Mouse (Mus musculus) thymus, adult 2 months (tissue): ENCODE results near the gene Wasf3. TPM values are rescaled to one million over a fixed set of nuclear protein-coding genes. Genes with fewer than 3 reads are reported as not detected.

Source experiments
- DNase-seq: peaks from one replicate; pipeline ENCODE4 v3.0.0; 2021
- H3K27ac ChIP-seq: fragments of 200-500 bp; 2 replicates; pipeline ENCODE4 v1.5.1; 2012; ENCODE audit warnings: low read length, control low read depth; ENCODE audit not compliant: control insufficient read depth, insufficient read depth
- H3K27me3 ChIP-seq: fragments of 200-500 bp; 2 replicates; pipeline ENCODE4 v1.6.1; 2012; ENCODE audit warnings: mild to moderate bottlenecking, low read length, moderate library complexity, mixed read lengths; ENCODE audit not compliant: control insufficient read depth, insufficient read depth
- H3K36me3 ChIP-seq: fragments of 200-500 bp; 2 replicates; pipeline ENCODE4 v1.6.1; 2012; ENCODE audit warnings: mild to moderate bottlenecking, low read length, moderate library complexity; ENCODE audit not compliant: control insufficient read depth, insufficient read depth
- H3K4me1 ChIP-seq: fragments of 200-500 bp; replicated peaks from 2 replicates; pipeline ENCODE4 v1.6.1; 2012; ENCODE audit warnings: low read length; ENCODE audit not compliant: control insufficient read depth, insufficient read depth
- H3K4me3 ChIP-seq: fragments of 200-500 bp; 2 replicates; pipeline ENCODE4 v1.5.1; 2012; ENCODE audit warnings: mild to moderate bottlenecking, low read length, control low read depth, moderate library complexity; ENCODE audit not compliant: control insufficient read depth, insufficient read depth
- CTCF ChIP-seq: fragments of 200-500 bp; IDR thresholded peaks from 2 replicates; pipeline ENCODE4 v1.5.1; 2012; ENCODE audit warnings: mild to moderate bottlenecking, control low read depth, low read length, moderate library complexity, borderline replicate concordance; ENCODE audit not compliant: control insufficient read depth, poor library complexity, insufficient read depth; ENCODE audit errors: extremely low read depth
- POLR2A ChIP-seq: fragments of 200-500 bp; IDR thresholded peaks from 2 replicates; pipeline ENCODE4 v1.6.1; 2012; ENCODE audit warnings: mild to moderate bottlenecking, low read length, control low read depth, moderate library complexity; ENCODE audit not compliant: control insufficient read depth, poor library complexity, insufficient read depth; ENCODE audit errors: extremely low read depth
- WGBS: fragments of 180-500 bp; shearing (Covaris S2); methylation state at CpG from one replicate; pipeline ENCODE4 v1.1.7; 2018; 5-methylcytosine and 5-hydroxymethylcytosine counted together
- polyA plus RNA-seq: library from polyadenylated mRNA; depleted of rRNA; stranded (reverse); fragments of >200 nt; gene quantifications from 2 replicates; pipeline ENCODE4 v1.2.3, GENCODE M21; 2012

Wasf3 gene
- polyA plus RNA-seq, 1 experiment, result 0.97 TPM

DNA sequence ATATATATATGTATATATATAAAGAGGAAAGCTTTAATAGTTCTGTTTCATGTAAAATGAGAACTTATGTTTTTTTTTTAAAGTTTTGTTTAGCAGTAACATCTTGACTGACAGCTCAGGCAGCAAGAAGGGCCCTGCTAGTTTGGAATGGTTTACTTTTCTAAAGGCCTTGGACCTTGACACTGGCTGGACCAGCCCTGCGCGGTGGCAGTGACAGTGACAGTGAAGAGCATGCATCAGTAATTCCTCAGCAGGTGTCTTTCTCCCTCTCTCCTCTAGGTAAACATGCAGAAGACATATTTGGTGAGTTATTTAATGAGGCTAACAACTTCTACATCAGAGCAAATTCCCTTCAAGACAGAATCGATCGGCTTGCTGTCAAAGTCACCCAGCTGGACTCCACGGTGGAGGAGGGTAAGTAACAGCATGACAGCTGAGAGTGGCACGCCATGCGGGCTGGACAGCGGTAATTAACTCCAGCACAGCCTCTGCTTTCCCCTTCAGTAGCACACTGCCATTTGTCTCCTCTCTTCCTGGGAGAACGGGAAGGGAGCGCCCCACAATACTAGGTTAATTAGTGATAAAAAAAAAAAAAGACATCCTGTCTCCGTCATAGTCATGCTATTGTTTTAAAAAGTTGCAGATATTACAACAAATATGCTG, 66.9 kb downstream of the Wasf3 start:
- no peaks in the 10 kb centered on the region for H3K27me3 ChIP-seq
- no peak for DNase-seq
- TF ChIP-seq POLR2A, result no peak
- no peak for TF ChIP-seq CTCF
- no peak overlapping the region for H3K4me3 ChIP-seq
- WGBS, result 90% methylated on average over 11 of the region's 11 CpGs
- H3K36me3 ChIP-seq, result no peaks in the 10 kb centered on the region
- H3K27ac ChIP-seq, result no peak overlapping the region
- no peaks in the 10 kb centered on the region for H3K4me1 ChIP-seq

DNA sequence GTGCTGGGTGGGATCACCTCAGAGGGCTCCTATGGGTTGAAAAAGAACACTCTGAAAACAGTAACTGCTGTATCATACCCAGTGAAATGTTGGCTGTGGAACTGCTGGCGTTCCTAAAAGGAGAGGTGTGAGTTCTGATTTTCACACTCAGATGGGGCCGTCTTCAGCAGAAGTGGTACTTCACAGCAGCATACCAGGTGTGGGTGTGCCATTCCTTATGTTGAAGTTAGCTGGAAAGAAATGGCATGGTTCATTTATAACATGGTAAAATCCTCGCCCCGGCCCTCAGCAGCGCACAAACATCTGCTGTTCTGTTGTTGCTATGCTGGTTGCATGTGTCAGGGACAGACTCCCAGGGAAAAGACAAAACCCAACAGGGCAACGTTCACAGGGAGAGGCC, 68.8 kb downstream of the Wasf3 start:
- no peak for DNase-seq
- WGBS, result 92% methylated on average over 6 of the region's 6 CpGs
- Histone ChIP-seq H3K27me3 (no peaks in the 10 kb centered on the region), H3K4me1 (no peaks in the 10 kb centered on the region), H3K4me3 (no peak overlapping the region), H3K27ac (no peak overlapping the region), H3K36me3 (no peaks in the 10 kb centered on the region)
- TF ChIP-seq POLR2A, result no peak
- no peak for TF ChIP-seq CTCF

DNA sequence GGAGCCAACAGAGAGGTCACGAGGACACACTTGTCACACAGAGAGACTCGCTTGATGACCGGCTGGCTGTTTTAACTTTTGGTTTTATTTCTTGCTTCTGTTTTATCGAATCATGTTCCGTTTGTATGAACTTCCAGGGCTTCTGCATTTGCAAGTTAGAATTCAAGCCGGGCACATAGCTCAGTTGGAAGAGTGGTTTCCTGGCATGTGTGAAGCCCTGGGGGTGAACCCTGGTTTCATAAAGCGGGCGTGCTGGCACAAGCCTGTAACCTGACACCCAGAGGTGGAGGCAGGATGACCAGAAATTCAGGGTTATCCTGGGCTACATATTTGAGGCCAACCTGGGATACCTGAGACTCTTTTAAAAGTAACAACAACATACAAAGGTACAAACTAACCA, 76.8 kb downstream of the Wasf3 start:
- Histone ChIP-seq H3K4me3 (no peak overlapping the region), H3K4me1 (no peaks in the 10 kb centered on the region), H3K27ac (no peak overlapping the region), H3K27me3 (no peaks in the 10 kb centered on the region), H3K36me3 (no peaks in the 10 kb centered on the region)
- no peak for DNase-seq
- TF ChIP-seq POLR2A (no peak), CTCF (no peak)
- 51% methylated on average over 8 of the region's 8 CpGs for WGBS

DNA sequence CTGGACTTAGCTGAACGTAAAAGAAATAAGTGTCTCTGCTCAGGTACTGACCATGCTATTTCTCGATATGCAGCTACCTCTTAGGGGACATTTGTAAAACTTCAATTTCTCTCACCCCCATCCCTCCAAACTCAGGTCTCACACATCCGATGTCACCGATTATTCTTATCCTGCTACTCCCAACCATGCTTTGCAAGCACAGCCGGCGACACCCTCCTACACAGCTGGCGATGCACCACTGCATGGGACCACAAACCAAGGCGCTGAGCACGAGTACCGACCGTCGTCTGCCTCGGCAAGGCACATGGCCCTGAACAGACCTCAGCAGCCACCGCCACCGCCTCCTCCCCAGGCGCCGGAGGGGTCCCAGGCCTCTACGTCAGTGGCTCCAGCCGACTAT, 81.9 kb downstream of the Wasf3 start:
- no peak for DNase-seq
- Histone ChIP-seq H3K4me1 (no peaks in the 10 kb centered on the region), H3K36me3 (no peaks in the 10 kb centered on the region), H3K4me3 (no peak overlapping the region), H3K27me3 (no peaks in the 10 kb centered on the region), H3K27ac (no peak overlapping the region)
- WGBS, result 95% methylated on average over 19 of the region's 19 CpGs
- TF ChIP-seq POLR2A (no peak), CTCF (no peak)

DNA sequence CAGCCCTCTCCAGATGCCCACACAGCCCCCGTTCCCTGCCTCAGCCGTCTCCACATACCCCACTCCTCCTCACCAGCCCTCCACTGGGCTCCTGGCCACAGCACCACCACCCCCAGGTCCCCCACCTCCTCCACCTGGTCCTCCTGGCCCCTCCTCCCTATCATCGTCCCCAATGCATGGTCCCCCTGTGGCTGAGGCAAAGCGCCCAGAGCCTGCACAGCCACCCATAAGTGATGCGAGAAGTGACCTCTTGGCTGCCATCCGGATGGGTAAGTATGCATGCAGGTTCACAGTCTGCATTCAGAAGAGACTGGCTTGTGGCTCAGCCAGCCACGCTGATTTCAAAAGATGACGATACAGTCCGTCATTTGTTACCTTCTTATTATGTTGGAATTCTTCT, 83.5 kb downstream of the Wasf3 start:
- WGBS, result 94% methylated on average over 9 of the region's 9 CpGs
- TF ChIP-seq POLR2A (no peak), CTCF (no peak)

DNA sequence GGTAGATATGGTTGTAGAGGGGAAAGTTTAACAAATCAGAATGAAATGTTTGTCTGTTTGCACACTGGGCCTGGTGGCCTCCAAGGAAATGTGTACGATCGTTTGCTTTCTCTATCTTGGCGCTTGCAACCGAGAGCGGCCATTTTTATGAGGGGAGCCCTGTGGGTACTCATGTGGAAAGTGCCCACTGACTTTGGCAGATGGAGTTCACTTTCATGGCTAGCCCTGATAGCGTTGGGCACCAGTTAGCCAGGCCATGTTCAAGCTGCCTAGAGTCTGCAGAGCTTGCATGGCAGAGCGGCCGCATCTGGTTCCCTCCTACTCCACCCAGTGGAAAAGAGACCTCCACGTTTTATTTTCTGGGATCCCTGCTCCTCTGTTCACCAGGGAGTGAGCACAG, 86.0 kb downstream of the Wasf3 start:
- Histone ChIP-seq H3K4me3 (no peak overlapping the region), H3K36me3 (no peaks in the 10 kb centered on the region), H3K27me3 (no peaks in the 10 kb centered on the region), H3K27ac (no peak overlapping the region), H3K4me1 (no peaks in the 10 kb centered on the region)
- TF ChIP-seq POLR2A (no peak), CTCF (no peak)
- WGBS, result 93% methylated on average over 9 of the region's 9 CpGs
- DNase-seq, result no peak

More for the DNA sequence above, 83.5 kb downstream of the Wasf3 start:
- no peak for DNase-seq
- H3K36me3 ChIP-seq, result no peaks in the 10 kb centered on the region
- no peak overlapping the region for H3K4me3 ChIP-seq
- H3K4me1 ChIP-seq, result no peaks in the 10 kb centered on the region
- H3K27ac ChIP-seq, result no peak overlapping the region
- H3K27me3 ChIP-seq, result no peaks in the 10 kb centered on the region

DNA sequence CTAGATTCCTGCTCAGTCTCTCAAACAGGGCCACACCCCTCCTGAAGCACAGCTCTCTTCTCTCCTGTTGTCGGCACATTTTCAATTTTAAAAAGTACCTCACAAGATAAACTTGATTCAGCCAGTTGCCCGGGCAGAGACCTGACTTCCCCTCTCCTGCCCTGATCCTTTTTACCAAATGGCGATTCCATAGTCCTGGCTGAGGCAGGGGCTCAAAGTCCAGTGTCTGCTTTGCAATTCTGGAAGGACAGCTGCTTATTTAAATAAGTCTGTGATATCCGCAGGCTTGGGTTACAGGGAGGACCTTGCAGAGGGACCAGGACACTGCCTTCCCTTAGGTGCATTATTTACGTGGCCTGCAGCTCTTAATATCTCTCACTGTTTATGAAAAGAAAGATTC, 86.5 kb downstream of the Wasf3 start:
- no peak for DNase-seq
- WGBS, result 89% methylated on average over 5 of the region's 5 CpGs
- Histone ChIP-seq H3K36me3 (no peaks in the 10 kb centered on the region), H3K27ac (no peak overlapping the region), H3K27me3 (no peaks in the 10 kb centered on the region), H3K4me3 (no peak overlapping the region), H3K4me1 (no peaks in the 10 kb centered on the region)
- TF ChIP-seq POLR2A (no peak), CTCF (no peak)
